Mouse (Mus musculus): ENCODE measurements around the gene St3gal5.
A peak's percentile ranks its signal among the peaks of the same experiment; 100 is the strongest.

St3gal5 gene

GRCm38 (mm10) chr6:72098021-72098655, 746 bp downstream of the St3gal5 start:
- no peak for DNase-seq (ENCODE audit: low spot score in 2 of 2)

DNA sequence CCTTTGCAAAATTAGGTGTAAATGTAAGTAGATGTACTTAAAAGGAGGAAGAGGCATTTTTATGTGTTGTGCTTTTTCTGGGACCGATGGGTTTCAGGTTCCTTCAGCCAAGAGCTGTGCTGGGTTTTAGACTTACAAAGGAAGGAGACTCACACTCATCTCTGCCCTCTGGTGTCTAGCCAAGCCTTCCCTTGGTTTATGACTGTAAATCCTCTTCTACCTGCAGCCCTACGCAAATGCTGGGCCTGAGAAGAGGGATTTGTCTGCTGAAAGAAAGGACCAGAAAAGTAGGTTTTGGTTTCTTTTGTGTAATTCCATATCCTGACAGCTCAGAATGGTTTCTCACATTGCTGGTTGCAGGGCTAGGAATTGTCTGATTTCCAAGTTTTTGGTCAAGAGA, 1.3 kb downstream of the St3gal5 start:
- peak in 1 of 2 experiments; percentile 30 for DNase-seq (ENCODE audit: low spot score in 2 of 2)

DNA sequence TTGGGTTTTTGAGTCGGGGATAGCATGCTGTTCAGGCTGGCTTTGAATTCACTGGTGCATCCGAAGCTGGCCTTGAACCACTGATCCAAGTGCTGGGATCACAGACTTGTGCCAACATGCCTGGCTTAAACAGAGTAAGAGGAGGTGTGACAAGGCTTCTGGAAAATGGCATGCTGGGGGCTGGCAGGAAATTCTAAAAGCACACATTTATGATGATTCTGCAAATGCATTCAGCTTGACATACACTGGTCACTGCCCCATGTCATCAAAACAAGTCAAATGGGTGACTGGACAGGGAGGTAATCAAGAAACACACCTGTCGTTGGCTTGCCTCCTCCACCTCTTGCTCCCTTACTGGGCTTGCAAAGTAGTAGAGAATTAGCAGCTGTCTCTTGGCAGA, 1.9 kb downstream of the St3gal5 start:
- no peak for DNase-seq (ENCODE audit: low spot score in 2 of 2)

GRCm38 (mm10) chr6:72100171-72100570, 2.8 kb downstream of the St3gal5 start:
- DNase-seq (ENCODE audit: low spot score in 2 of 2), result peak in 1 of 2 experiments; percentile 72

GRCm38 (mm10) chr6:72100939-72101338, 3.5 kb downstream of the St3gal5 start:
- no peak for DNase-seq (ENCODE audit: low spot score in 2 of 2)

GRCm38 (mm10) chr6:72101386-72101785, 4.0 kb downstream of the St3gal5 start:
- no peak for DNase-seq (ENCODE audit: low spot score in 2 of 2)

DNA sequence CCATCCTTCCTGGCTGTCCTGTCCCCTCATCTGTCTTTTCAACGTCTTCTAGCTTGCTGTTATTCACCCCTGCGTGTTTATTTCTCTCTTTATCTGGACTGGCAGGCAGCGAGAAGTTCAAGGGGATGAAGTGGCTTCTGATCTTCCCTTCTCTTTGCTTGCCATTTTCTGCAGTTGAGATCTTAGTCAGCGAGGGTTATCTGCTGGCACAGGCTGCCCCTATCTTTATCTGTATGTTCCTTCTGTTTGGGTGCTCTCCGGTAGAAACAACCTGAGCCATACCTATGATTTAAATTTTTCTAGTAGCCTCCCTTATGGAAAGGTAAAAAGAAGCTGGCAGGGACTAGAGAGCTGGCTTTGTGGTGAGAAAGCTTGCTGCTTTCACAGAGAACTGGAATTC, 4.7 kb downstream of the St3gal5 start:
- no peak for DNase-seq (ENCODE audit: low spot score in 2 of 2)

GRCm38 (mm10) chr6:72104534-72104933, 7.1 kb downstream of the St3gal5 start:
- no peak for DNase-seq (ENCODE audit: low spot score in 2 of 2)

DNA sequence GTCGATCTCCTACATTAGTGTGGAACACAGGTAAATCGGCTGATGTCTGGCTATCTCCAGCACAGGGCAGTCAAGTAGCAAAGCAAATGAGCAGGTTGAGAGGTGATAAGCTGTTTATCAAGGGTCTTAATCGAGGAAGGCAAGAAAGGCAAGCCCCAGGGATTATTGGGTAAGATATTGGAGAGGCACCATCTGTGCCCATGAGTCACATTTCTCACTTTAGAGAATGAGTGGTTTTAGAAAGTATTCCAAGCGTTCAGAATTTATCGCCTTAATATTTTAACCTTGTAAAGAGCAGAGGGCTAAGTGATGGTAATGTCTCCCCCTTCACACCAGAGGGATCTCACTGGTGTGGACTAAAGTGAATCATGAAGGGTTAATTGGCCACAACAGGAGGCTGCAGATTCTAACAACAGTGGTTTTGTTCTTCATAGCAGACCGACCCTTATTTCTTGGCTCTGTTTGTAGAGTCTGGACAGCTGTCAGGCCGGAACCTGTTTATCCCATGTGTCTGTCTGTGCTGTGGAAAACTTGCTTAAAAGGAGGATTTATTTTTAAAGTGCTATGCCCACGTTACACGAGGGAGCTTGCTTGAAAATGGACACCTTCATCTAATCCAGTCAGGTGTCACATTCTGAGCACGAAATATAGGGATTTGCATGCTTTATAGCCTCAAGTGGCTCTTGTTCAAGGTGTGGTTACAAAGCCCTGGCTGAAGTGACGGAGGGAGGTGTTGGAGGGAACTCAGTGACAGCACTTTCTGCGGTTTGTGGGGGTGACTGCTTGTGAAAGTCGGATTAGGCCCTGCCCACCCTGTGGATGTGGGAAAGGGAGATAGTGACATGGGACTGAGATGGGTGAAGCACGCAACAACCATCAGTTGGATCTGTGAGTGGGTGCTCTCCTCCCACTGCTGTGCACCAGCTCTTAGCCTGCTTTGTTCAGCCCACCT, 11.8 kb downstream of the St3gal5 start:
- DNase-seq (ENCODE audit: low spot score in 2 of 2), result peak in 1 of 2 experiments; percentile 48

GRCm38 (mm10) chr6:72110577-72110976, 13.2 kb downstream of the St3gal5 start:
- no peak for DNase-seq (ENCODE audit: low spot score in 2 of 2)

GRCm38 (mm10) chr6:72112575-72112974, 15.2 kb downstream of the St3gal5 start:
- DNase-seq (ENCODE audit: low spot score in 2 of 2), result peak in 1 of 2 experiments; percentile 43

- no peak for DNase-seq (ENCODE audit: low spot score in 2 of 2)
These were observed 15.8 kb downstream of the St3gal5 start for GRCm38 (mm10) chr6:72113093-72113702.

GRCm38 (mm10) chr6:72114902-72115301, 17.5 kb downstream of the St3gal5 start:
- no peak for DNase-seq (ENCODE audit: low spot score in 2 of 2)

- DNase-seq (ENCODE audit: low spot score in 2 of 2), result no peak
These were observed 20.1 kb downstream of the St3gal5 start for GRCm38 (mm10) chr6:72117322-72117968.

DNA sequence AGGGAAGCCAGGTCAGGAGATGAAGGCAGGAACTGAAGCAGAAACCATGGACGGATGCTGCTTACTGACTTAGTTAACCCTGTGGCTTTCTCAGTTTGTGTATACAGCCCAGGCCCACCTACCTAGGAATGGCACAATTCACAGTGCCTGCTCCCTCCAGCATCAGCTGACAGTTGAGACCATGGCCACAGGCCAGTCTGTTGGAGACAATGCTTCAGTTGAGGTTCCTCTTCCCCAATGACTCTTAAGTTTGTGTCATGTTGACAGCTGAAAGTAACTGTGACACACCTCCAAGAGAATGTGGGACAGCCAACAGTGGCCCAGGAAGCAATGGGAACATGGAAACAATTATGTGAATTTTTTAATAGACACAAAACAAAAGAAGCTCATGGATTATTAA, 22.5 kb downstream of the St3gal5 start:
- no peak for DNase-seq (ENCODE audit: low spot score in 2 of 2)

- no peak for DNase-seq (ENCODE audit: low spot score in 2 of 2)
These were observed 23.9 kb downstream of the St3gal5 start for GRCm38 (mm10) chr6:72121301-72121700.

- DNase-seq (ENCODE audit: low spot score in 2 of 2), result no peak
These were observed 25.1 kb downstream of the St3gal5 start for GRCm38 (mm10) chr6:72122515-72122914.

GRCm38 (mm10) chr6:72124315-72125103, 27.1 kb downstream of the St3gal5 start:
- no peak for DNase-seq (ENCODE audit: low spot score in 2 of 2)

- DNase-seq (ENCODE audit: low spot score in 2 of 2), result no peak
These were observed 28.9 kb downstream of the St3gal5 start for GRCm38 (mm10) chr6:72126128-72126917.

DNA sequence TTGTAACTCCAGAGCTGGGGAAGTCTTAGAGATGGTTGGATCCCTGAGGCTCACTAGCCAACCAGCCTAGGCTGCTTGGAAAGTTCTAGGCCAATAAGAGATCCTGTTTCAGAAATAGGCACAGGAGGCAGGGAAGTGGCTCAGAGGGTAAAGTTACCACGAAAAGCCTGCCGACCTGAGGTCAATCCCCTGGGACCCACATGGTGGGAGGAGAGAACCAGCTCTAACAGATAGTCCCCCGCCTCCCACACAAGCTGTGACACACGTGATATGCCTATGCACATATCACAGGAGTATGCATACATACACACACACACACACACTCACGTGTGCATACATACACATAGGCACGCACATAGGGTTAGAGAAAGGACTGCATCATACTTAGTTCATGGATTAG, 32.7 kb downstream of the St3gal5 start:
- no peak for DNase-seq (ENCODE audit: low spot score in 2 of 2)
